Mouse (Mus musculus) monocyte, adult 2 months (primary cell): ENCODE data around the gene Prkce.

Experiments used
- DNase-seq, 2 experiments: peaks; one replicate each; pipeline ENCODE4 v3.0.0; 2022; ENCODE audit warnings: low spot score in 2 of 2, low read depth in 1 of 2

Gene Prkce

DNA sequence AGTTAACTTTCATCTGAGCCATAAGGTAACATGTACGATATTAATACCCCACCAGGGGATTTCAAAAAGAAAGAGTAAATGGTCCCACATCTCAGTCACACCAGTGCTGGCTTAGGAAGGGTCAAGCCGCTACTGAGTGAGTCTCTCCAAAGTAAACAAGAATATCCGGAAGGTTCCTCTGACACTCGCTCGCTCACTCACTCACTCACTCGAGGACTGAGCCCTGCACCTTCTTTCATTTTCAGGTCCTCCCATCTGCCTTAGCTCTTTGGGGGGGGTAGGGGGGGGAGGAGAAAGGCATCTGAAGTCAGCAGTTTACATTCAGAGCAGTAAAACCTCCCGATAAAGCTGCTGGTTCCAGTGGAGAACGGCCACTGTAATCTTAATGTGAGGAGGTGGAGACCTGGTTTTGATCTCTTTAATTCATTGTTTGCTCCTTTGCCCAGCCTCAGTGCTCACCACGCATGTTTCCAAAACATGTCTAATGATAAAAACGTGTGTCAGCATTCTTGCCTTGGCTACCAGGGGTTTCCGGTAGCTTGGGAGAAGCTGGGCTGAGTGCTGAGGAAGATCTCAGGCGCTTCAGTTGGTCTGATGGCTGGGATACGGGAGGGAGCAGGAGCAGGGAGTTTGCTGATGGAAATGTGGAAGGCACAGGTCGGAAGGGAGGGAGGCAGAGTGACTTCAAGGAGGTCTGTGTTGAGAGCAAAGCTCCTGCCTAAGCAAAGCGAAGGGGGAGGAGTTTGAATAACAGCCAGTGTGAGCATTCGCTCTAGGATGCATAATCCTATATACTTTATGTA is 161.9 kb downstream of the Prkce start:
- DNase-seq: no peak

DNA sequence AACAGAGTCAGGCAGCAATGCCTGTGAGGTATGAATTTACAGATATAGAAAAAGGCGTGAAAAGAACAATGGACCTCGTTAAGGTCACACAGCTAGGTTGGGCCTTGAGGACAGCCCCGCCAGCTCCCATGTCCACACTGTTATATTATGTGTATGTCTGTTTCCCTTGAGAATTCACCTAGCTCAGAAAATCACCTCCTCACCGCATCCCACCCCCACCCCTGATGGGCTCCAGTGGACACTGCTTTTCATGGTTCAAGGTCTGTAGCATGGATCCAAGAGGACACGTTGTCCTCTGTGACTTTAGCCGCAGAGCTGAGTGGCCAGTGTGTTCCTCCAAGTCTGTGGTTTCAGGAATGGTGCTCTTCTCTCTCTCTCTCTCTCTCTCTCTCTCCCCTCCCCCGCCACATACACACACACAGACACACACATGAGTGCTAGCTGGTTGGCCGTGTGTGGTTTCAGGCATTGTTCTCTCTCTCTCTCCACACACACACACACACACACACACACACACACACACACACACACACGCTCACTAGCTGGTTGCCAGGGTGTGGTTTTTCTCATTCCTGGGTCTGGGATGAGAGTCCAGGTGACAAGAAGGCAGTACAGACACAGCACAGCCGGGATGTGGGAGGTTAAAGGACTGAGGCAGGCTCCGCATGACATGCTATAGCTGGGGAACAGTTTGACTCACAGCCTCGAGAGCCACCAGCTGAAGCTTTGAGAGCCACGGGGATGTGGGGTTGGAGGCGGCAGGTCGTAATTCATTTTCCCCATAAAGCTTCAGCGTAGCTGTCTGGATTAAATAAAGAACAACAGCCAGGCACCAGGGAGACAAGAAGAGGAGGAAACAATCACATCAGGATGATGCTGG is 162.7 kb downstream of the Prkce start:
- DNase-seq: no peak

DNA sequence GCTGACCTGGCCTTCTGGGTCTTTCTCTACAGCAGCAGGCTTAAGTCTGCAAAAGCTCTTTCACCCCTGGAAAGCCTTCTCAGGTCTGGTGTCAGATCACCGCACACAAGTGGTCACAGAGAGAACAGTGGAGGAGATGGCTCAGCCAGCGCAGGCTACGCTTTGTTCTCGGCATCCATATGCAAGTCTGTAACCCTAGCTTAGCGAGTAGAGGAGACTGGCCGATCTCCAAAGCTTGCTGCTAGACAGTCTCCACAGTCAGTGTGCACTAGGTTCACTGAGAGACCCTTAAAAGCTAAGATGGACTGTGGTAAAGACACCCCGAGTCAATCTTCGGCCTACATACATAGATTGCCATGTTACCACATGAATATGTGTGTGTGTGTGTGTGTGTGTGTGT is 164.2 kb downstream of the Prkce start:
- DNase-seq: no peak

DNA sequence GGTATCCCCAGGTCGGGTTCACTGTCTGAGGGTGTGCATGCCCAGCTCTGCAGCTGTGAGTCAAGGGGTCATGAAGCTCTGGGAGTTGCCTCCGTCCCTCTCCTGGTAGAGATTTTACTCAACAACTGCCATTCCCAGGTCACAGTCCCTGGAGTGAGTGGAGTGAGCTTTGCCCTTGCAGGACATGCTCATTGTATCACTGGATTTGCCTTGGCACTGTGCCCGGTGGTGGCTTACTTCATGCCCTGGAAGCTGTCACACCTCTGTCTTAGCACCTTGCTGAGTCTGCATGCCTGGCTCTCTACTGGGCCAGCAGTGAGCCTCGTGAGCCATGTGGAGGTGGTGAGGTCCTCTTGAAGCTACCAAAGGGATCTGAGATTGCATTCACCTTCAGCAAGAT is 167.4 kb downstream of the Prkce start:
- no peak for DNase-seq

DNA sequence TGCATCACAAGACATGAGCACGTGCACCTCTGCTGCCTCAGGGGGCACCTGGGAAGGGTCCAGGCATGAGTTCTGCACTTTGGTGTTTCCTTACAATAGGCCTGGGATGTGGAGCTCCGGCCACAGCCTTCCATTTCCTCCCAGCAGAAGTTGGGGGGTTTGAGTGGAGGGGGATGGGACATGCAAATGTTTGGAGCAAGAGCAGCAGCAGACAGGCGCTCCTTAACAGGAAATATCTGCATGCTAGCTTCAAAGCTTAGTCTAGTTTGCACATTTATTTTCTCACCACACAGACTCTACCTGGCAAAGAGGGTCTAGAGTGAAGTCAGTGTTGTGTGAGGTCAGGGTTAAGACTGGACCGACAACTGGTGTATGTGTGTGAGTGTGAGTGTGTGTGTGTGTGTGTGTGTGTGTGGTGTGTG is 169.1 kb downstream of the Prkce start:
- no peak for DNase-seq

DNA sequence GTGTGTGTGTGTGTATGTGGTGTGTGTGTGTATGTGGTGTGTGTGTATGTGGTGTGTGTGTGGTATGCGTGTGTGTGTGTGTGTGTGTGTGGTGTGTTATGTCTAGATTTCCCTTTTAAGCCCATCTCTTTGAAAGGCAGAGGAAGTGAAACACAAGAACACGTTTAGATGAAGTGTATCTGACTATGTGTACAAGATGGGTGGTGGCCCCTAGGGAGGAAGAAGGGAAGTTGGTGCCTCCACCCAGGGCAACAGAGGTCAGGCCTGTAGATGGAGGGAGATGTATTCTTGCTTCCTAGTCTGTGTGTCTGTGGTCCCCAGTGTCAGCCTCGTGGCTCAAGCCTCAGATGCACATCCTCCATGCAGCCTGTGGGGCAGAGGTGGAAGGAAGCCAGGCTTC is 169.5 kb downstream of the Prkce start:
- peak; percentile 71 to 73 for DNase-seq

DNA sequence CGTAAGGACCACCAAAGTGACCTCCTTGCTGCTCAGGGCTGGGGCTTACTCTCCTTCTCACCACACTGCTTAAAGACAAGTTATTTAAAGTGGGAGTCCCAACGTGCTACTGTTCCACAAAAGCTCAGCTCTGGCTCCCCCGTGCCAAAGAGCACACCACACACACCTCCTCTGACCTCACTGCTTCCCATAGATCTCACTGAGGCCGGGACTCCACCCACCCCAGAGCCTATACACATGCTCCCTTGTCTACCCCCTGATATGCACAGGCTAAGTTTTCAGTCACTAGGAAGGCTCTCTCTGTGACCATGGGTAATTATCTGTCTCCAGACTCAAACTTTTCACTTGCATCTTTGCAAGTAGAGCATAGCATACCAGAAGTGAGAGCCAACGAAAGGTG is 170.7 kb downstream of the Prkce start:
- no peak for DNase-seq

DNA sequence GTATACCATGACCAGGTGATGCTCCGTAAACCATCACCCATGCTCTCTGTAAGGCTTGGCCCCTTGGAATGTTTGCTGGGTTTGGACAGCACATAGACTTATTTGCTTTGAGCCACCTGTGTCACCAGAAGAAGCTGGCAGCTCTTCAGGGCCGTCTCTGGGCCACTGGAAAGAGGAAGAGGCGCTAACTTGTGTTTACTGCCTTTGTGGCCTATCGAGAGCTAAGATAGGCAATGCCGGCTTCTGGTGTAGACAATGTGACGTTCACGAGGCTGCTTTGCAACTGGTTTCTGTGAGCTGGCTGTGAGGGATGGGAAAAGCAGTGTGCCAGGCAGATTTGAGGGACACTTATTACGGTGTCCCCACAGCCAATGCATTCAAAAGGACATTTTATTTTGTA is 176.4 kb downstream of the Prkce start:
- no peak for DNase-seq

DNA sequence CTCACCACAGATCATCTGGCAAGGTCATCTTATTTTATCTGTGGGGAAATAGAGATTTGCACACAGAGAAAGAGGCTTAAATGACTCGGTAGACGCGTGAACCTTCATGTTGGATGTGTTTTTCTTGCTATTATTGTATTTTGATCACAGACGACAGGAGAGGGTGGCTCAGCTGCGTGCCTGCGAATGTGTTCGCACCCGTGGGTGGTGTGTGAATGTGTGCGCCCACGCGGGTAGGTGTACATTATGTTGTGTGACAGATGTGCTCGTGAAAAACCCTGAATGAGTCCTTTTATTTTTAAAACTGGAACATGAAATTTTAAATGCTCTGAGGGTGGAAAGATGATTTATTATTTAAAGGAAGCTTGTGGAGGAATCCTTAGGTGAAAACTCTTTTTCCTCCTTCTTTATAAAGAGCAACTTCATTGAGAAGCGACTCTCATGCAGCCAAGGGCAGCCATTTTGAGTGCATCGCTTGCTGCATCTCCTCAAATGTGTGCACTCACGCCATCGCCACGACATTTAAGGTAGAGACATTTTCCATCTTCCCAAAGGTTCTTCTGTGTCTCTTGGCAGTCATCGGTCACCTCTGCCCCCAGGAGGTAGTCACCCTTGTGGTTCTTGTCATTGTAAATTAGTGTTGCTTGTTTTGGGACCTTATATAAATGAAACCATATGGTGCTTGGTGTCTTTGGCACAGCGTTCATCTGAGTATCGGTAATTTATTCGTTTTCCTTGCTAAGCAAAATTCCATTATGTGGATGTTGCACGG is 177.8 kb downstream of the Prkce start:
- DNase-seq: no peak

DNA sequence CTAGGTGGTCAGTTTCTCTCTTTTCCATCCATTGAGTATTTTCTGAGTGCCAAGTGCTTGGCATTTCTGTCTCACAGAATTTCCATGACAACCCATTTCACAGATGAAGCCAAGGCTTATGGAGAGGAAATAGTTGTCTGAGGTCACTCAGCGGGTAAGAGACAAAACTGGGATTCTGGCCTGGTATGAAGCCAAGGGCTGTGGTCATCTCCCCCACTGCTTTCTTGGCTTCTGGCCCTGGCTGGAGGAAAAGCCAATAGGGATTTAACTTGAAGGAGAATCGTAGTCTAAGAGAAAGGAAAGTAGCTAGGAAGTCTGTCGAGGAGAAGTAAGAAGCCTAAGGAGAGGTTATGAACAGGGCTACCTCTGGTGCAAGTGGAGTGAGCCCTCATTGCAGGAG is 182.7 kb downstream of the Prkce start:
- DNase-seq: no peak

DNA sequence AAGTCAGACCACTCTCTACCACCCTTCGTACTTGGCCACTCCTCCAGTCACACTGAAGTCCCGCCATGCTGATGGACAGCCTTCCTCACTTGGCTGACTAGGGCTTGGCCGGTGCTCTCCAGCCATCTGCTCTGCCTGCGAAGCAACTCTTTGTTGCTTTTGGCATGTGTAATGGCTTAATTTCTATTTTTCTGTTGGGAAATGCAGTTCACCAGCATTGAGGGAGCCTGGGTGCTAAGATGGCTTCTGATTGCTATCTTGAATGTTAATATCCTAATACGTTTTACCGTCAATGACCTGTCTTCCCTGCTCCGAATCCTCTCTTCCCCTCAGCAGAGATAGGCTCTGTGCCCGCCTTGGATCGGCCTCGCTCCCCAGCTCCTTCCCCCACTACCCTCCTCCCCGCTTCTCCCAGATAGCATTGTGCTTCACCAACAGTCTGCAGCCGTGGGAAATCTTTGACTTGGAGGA is 183.2 kb downstream of the Prkce start:
- no peak for DNase-seq

DNA sequence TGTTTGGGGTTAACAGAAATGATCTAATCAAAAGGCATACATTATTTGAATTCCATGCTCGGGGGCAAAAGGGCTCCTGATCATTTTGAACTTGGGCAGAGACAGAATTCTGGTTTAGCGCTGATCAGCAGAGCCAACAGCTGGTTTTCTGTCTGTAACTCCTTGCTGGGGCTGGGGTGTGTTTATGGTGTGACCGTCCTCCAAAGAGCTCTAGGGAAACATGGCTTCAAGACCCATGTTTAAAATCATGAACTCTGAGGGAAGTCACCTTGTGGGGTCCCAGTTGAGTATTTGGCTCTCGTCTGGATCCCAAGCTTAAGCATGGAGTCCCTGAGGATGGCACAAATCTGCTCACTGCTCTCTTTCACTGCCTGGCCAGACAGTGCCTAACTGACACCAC is 183.7 kb downstream of the Prkce start:
- DNase-seq: no peak

DNA sequence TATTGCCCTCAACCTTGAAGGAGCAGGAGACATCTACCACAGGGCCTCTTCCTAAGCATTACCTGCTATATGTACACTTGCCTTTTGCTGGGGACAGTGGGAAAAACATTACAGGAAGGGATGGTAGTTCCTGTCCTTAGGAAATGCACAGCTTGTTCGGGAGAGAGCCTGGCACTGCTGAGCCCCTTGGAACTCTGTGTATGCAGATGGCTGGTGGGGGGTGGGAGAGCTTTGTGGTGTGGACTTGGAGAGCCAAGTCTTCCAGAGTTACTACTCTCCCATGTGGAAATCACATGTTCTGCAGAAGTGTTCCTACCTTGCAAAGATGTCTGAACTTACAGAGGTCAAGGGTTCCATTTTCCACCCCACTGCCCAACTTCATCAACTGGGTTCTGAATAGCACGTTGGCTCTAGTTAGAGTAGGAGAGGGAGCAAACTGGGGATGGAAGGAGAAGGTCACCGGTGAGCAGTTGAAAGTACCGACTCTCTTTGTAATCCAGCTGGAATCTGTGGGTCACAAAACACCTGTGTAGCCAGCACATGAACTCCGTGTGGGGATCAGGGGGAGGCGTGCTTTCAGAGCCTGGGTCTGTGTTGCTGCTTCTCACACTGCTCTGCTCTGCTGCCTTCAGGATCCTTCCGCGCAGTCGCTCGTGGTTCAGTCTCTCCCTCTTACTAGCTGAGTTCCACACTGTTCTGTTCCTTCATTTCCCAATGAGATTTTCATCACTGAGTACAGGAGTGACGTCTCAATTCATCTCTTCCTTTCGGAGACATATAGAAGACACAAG is 184.9 kb downstream of the Prkce start:
- no peak for DNase-seq

DNA sequence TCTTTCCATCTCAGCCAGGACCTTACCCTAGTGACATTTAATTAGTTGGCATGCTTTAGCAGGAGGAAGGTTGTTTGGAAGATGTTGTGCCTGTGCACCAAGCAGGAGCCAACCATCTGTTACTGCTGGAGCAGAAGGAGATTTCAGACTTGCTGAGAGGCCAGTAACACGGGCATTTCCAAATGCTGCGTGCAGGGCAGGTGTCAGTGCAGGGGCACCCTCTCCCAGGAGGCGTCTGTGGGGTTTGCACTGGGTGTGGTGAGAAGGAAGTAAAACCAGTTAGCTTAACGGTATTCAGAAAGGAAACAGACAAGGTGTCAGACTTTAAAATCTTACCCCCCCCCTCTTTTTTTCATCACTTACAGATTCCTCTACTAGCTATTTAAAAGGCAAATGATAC is 186.1 kb downstream of the Prkce start:
- DNase-seq: no peak

DNA sequence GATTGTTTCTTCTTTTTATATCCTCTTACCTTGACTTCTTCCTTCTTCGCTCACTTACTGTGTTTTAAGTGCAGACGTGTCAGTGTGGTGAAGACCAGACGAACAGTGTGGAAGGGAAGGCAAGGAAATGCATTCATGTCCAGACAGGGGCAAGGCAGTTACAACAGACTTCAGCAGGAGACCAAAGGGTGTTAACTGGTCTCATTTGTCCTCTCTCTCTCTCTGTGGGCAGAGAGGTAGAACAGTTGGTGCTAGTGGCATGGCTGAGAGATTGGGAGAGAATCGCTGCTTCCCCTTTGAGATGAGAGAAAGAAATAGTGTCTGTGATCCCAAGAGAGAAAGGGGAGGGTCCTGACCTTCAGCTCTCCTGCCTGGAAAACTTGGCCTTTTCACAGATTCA is 186.5 kb downstream of the Prkce start:
- no peak for DNase-seq

DNA sequence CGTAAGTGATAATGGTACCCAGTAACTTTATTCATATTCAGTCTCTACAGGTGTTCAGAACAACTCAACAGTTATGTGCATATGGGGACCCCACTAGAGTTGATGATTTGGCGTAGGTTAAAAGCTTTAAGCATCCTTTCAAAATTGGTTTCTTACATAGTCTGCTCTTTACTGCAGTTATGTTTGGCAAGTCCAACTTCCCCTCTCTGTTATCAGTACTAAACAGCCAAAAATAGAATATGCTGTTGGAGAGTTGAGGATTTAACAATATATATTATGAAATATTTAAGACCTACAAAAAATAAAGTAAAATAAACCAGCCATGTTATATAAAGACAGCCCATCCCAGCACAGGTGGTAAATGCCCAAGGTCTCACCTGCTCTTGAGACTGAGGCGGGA is 187.3 kb downstream of the Prkce start:
- no peak for DNase-seq

DNA sequence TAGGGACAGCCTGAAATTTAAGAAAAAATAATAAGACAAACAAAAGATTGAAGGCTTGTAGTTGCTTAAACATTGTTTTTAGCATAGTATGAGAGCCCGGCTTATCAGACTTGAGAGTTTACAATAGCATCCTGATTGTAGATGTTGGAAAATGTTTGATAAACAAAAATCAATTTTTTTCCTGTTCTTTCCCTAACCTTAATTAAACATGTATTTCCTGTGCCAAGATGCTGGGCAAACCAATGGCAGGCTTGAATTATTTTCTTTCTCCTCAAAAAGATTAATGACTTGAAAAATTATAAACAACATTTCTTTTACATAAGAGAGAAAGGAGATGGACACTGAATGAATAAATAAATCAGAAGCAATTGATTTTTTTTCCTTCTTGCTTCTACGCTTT is 187.7 kb downstream of the Prkce start:
- DNase-seq: no peak

DNA sequence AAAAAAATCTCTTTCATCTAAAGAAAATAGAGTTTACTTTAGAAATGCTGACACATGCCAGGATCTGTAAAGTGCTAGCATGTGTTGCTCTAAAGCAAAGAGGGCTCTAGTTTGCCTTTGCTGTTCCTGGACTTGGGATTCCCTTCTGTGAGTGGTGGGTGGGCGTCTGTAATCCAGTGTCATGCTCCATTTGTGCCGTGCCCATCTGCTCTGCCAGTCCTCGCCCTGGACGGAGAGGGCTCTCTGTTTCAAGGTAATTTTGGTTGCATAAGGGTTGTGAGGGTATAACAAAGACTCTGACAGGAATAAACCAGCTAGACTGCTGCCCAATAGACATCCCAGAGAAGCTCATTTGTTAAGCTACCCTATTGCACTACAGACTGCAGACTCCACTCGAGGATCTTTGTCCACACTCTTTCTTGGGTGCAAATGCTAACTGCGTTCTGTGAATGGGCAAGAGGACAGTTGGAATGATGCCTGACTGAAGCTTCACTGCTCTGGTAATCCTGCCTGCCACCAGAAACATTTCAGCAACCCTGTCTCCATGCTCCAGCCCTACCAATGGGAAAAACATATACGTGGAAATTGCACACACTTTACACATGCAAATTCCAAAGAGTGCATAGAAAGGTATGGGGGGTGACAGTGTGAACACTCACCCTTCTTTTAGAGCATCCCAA is 188.3 kb downstream of the Prkce start:
- no peak for DNase-seq

DNA sequence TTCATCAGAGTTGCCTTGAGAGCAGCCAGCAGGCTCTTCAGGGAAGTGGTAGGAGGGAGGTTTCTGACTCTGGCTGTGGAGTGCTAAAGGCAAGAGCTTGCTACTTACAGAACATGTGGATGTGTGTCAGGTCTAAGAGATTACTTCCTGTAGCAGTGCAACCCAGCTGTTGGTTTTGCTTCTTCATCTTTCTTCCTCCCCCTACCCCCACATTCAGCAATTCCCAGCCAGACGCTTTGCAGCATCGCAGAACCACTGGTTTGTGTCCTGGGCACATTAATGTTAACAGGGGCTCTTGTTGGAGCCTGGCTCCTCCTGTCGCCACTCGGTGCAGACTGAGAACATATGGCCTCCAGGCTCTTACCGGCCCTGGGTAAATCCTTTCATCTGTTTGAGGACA is 190.8 kb downstream of the Prkce start:
- no peak for DNase-seq

DNA sequence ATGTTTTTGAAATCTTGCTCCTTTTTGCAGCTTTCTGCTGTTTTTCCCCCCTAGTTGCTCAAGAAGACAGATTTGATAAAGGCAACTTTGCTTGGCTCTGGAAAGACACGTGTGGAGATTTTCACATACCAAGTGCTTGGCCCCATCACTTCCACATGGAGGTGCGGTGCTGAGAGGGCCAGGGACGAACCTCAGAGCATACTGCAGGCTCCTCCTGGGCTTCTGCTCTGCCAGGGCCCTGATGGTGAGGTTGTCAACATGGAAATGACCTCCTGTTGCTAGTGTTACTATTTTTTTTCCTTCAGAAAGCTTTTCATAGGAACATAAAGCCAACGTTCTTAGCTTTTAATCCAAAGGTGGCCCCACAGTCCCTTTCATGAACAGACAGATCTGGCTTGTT is 191.3 kb downstream of the Prkce start:
- DNase-seq: no peak
